Mouse (Mus musculus): Measurements from ENCODE around the gene Ralgps2.

DNA sequence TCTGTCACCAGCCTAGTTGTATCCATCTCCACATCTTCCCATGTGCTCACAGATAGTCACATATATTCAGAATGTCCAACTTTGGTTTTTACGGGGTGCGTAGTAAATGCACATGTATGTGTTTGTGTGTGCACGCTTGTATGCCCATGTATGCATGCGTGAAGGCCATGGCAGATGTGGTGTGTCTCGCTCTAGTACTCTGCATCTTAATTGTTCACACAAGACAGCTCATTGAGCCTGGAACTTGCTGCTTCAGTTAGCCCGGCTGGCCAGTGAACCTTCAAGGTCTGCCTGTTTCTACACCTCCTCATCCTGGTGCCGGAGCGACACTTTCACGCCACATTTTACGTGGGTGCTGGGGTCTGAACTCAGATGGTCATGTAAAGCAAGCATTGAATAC lies 168.6 kb downstream of the Ralgps2 start:
- no peak for TF ChIP-seq CTCF (IDR thresholded peaks at IDR 0.05; ENCODE audit: low read depth, low read length)
- TF ChIP-seq POLR2A (IDR thresholded peaks at IDR 0.05; ENCODE audit: insufficient read depth, low read length) = no peak
- no peak for TF ChIP-seq EP300 (IDR thresholded peaks at IDR 0.05; ENCODE audit: insufficient read depth, low read depth, low read length)

Data from ES-Bruce4 (cell line).